In the genomic region with DNA sequence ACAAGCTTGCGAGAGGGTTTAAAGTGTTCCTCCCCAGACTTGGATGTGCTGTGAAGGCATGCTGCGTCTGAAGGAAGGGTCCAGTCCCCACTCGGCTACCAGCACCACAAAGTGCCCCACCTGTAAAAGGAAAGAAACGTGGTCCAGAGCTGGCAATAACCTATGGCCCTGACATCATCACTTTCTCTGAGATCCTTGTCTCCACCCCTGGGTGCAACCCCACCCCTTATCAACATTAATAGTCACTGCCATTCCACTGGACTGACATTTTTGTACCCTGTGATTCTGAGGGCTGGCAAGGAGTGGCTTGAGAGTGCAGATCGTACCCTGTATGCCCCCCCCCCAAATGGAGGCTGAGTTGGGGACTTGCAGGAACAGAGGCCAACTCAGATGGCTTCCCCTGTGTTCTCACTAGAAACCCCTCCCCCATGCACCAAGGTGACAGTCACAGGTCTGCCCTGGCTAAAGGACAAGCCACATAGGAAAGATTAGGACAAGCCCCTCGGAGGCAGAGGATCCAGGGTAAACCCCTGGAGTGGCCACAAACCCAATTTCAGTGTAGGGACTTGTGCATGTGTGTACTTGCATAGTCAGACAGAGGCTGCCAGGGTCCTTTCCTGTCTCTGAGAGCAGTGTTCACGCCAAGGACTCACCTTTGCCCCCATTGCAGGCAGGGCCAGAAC, we compare ENCODE assay signal across 1 mouse cellular context.
TF ChIP-seq lines count a peak whose summit lies in the region.

No protein-coding gene starts in this region.

TF ChIP-seq in CH12.LX, 34 proteins besides CTCF, POLR2A, EP300 and RAD21:
- no peak for TF ChIP-seq ELF1 (IDR thresholded peaks at IDR 0.05; ENCODE audit: low read depth, low read length)
- no peak for TF ChIP-seq JUN (IDR thresholded peaks at IDR 0.05; ENCODE audit: insufficient read depth, low read depth, low read length)
- TF ChIP-seq MAX (IDR thresholded peaks at IDR 0.05; ENCODE audit: low read length) = peak; percentile 61; the same call in 1 of the 2 replicates
- TF ChIP-seq KAT2A (IDR thresholded peaks at IDR 0.05; ENCODE audit: insufficient replicate concordance, low read length) = 0 out of 2 replicates have a peak, but pooled peaks have one; percentile 20
- TF ChIP-seq NELFE (IDR thresholded peaks at IDR 0.05; ENCODE audit: low read depth, low read length) = peak; percentile 63; the same call in 1 of the 2 replicates
- TF ChIP-seq MYC (IDR thresholded peaks at IDR 0.05; ENCODE audit: low read depth, low read length) = peak; percentile 92
- TF ChIP-seq CHD1 (IDR thresholded peaks at IDR 0.05; ENCODE audit: low read depth, low read length) = no peak; the same call in none of the 2 replicates
- peak; percentile 36; the same call in 1 of the 2 replicates for TF ChIP-seq BHLHE40 (IDR thresholded peaks at IDR 0.05; ENCODE audit: low read depth, low read length)
- TF ChIP-seq USF1 (IDR thresholded peaks at IDR 0.05; ENCODE audit: low read depth, low read length) = no peak
- no peak for TF ChIP-seq ZMIZ1 (IDR thresholded peaks at IDR 0.05; ENCODE audit: low read depth, low read length)
- TF ChIP-seq GABPA (IDR thresholded peaks at IDR 0.05; ENCODE audit: insufficient replicate concordance, low read depth, low read length) = no peak
- peak; percentile 71; the same call in 1 of the 2 replicates for TF ChIP-seq MXI1 (IDR thresholded peaks at IDR 0.05; ENCODE audit: low read depth, low read length)
- TF ChIP-seq MEF2A (IDR thresholded peaks at IDR 0.05; ENCODE audit: borderline replicate concordance, low read depth, low read length) = no peak; the same call in 1 of the 2 replicates
- TF ChIP-seq MAZ (IDR thresholded peaks at IDR 0.05; ENCODE audit: low read depth, low read length) = no peak; the same call in 1 of the 2 replicates
- TF ChIP-seq ZKSCAN1 (IDR thresholded peaks at IDR 0.05; ENCODE audit: borderline replicate concordance, low read depth, low read length) = no peak
- peak; percentile 44; the same call in 1 of the 2 replicates for TF ChIP-seq CHD2 (IDR thresholded peaks at IDR 0.05; ENCODE audit: low read length)
- peak; percentile 57; the same call in 1 of the 2 replicates for TF ChIP-seq TCF12 (IDR thresholded peaks at IDR 0.05; ENCODE audit: low read depth, low read length)
- TF ChIP-seq IRF4 (IDR thresholded peaks at IDR 0.05; ENCODE audit: low read depth, low read length) = no peak
- TF ChIP-seq ZNF384 (IDR thresholded peaks at IDR 0.05; ENCODE audit: low read depth, low read length) = no peak
- TF ChIP-seq UBTF (IDR thresholded peaks at IDR 0.05; ENCODE audit: low read depth, low read length) = peak; percentile 45; the same call in 1 of the 2 replicates
- TF ChIP-seq JUND (conservative IDR thresholded peaks at IDR 0.05; ENCODE audit: low read depth, low read length) = 0 out of 2 replicates have a peak, but pooled peaks have one; percentile 33
- TF ChIP-seq NRF1 (IDR thresholded peaks at IDR 0.05; ENCODE audit: low read depth, low read length) = no peak
- no peak; the same call in 1 of the 2 replicates for TF ChIP-seq SIN3A (IDR thresholded peaks at IDR 0.05; ENCODE audit: low read length)
- TF ChIP-seq TBP (conservative IDR thresholded peaks at IDR 0.05; ENCODE audit: low read depth, low read length) = peak; percentile 87
